Mouse (Mus musculus) spleen, postnatal 4 days (tissue): ENCODE data around the gene Ankrd40.

Experiments
- DNase-seq, 2 experiments: peaks; one replicate each; pipeline ENCODE4 v3.0.0; 2022; ENCODE audit warnings: low spot score in 2 of 2

Ankrd40 gene

DNA sequence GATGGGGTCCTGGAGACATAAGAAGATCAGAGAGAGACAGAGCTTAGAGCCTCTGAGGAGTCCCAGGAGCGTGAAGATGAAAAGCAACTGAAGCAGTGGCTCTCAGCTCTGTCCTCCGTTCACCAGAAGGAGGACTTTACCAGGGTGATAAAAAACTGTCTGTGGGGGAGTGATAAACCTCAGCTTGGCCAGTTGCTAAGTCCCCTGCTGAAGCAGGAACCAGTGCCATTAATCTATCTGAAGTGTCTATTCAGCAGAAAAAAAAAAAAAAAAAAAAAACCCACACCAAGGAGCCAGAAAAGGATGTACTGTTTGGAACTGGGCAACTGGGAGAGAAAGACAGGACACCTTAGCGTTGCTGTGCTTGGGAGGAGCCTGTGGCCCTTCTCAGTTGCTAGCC lies 23.3 kb downstream of the Ankrd40 start:
- no peak for DNase-seq

DNA sequence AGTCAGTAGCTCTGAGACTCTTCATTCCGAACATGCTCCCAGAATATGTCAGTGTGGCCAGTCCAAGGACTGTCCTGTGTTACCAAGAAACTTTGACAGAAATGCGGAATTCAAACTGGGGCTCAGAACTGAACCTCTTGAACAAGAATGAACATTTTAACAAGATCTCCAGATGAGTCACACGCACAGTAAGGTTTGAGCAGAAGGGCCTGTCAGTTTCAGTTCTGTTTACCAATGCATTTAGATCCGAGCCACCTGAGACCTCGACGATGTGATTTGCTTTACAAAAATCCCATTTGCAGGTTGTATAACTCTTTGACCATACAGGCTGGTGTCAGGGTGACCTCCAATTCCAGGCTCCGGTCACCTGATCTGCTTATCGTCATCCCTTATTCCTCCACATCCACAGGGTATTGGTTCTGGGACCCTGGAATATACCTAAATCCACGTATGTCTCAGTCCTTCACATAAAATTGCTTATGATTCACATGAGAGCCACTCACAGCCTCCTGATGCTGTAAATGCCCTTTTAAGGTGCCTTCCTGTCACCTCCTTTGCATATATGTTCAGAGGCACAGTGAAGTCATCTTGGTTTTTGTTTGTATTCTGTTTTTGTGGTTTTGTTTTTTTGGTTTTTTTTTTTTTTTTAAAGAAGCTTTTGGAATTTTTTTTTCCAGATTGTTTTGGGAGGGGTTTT lies 27.9 kb downstream of the Ankrd40 start:
- DNase-seq = no peak

DNA sequence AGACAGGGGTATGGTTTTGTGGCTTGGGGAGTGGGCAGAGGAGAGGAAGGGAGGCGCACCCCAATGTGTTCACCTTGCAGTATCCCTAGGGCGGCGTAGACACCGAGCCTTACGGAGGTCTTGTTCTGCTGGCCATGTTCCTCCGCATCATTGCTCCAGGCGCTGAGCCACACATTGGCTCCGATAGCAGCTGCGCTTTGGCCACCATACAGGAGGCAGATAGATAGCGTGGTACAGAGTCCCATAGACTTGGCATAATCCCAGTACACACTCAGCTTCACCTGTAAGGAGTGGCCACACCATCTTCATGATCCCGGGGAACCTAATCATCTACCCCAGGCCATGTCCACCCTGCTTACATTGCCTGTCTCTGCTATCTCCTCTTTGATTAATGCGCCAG lies 31.4 kb downstream of the Ankrd40 start:
- no peak for DNase-seq

DNA sequence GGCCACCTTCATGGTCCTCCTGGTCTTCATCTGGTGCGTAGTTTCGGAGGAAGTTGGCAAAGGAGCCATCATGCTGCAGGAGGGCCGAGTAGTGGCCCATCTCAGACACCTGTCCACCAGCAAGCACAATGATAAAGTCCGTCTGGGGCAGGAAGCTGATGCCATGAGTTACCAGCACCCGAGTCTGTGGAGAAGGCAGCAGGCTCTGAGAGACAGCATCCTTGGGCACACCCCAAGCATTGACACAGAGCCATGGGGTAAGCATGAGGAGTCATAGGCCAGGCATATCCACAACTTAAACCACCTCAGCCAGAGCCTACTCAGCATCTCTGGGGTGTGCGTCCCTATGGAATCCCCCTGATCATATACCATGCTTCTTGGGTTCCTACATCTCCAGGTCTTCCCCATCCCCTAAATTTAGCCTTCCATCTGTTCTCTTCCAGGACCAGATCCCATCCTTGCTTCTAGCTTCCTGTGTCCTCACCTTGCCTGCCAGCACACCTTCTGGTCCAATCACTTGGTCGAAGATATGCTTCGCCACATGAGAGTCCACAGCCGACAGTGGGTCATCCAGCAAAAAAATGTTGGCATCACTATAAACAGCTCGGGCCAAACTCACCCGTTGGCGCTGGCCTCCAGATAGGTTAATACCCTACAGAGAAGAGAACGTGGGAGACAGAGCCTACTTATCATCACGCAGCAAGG lies 33.5 kb downstream of the Ankrd40 start:
- DNase-seq = no peak

DNA sequence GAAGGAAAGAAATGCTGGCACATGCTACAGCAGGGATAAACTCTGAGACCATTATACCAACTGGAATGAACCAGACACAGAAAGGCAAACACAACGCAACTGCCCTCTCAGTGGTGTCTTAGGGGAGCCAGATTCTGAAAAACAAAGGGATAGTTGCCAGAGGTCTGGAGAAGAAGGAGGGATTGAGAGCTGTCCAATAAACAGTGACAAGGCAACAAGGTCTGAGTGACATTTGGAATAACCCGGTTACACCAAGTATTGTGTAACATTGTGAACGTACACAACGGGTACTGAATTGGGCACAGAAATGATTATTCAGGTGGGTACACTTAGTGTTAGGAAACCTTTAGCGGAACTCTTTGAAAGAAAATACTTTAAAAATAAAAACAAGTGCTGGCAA lies 34.3 kb downstream of the Ankrd40 start:
- no peak for DNase-seq

DNA sequence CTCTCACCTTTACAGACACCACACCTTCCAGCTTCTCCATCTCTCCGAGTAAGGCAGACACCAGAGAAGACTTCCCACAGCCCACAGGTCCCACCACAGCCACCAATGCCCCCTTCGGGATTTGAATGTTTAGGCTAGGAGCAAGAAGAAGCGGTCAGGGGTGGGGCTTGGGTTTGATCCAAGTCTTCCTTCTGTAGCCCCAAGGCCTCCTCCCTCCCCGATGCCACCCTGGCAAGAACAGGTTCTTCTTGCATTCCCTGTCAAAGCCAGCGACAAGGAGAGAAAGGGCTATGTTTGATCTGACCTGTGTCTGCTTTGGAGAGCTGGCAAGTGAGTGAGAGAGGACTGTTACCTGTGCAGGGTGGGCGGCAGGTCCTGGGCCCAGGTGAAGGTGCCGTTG lies 35.9 kb downstream of the Ankrd40 start:
- DNase-seq = no peak

DNA sequence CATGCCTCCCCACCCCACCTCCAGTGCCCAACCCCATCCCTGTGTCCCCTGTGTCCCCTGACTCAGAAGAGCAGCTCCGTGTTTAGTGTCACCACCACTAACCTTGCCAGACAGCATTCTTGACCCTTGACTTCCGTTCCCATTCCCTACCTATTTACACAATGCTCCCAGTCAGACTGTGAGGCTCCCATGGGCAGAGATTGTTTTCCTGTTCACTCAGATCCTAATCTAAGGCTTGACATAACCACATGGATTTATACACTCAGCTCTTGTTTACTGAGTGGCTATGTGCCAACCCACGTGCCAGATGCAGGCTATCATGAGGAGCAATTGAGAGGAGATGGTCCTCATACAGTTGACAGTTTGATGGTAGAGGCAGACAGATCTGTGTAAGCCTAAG lies 37.5 kb downstream of the Ankrd40 start:
- no peak for DNase-seq

DNA sequence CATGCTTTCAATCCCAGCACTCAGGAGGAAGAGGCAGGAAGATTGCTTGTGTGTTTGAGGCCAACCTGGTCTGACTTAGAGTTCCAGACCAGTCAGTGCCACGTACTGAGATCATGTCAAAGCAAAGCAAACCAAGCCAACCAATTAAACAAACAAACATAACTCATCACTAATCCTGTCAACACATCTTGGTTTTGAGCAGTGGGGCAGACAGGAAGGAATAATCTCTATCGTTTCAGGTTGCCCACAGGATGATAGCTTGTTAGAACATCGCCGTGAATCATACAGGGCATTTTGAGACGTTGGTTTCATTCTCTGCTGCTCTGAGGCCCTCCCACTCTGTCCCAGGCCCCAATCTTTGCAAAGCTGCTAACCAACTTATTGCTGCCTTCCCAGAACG lies 42.2 kb downstream of the Ankrd40 start:
- no peak for DNase-seq

DNA sequence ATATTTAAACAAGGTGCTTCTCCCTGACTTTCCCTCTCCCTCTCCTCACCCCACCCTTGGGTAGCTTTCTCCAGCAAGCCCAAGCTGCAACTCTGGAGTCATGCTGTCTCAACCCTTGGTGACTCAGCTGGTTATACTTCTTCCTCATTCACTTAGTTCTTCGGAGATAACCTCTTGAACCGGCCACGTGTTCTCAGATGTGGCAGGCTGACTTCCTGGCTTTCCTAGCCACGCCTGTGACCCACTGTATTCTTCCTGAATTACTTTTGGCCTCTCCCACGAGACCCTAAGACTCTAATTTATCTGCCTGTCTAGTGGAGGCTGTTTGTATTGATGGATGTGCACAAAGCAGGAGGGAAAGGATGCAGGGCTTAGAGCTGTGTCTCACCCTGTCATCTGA lies 43.0 kb downstream of the Ankrd40 start:
- no peak for DNase-seq

DNA sequence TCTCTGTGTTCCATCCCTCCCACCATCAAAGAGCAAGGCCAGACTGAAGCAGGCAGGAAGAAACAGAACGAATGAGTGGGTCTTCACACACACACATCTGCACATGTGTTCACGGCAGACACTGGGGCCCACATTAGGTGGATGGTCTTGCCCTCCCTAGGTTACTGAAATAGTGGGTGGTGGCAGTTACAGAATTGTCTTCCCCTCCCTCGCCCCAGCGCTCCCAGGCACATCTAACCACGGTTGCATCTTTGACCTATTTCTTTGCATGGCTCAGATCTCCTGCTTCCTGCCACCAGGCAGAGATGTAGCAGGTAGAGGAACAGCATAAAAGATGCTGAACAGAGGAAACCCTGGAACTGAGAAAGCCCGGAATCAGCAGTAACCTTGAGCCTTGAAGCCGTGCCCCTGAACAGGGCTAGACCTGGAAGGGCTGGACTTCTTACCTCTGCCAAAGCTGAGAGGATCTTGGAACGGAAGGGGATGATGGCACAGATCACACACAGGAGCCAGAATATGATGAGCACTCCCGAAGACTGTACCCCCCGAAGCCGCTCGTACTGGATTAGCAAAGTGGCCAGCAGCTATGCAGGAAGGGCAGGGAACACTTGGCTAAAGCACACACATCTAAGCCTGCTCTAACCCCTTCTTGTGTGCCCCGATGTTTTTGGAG lies 46.6 kb downstream of the Ankrd40 start:
- no peak for DNase-seq

DNA sequence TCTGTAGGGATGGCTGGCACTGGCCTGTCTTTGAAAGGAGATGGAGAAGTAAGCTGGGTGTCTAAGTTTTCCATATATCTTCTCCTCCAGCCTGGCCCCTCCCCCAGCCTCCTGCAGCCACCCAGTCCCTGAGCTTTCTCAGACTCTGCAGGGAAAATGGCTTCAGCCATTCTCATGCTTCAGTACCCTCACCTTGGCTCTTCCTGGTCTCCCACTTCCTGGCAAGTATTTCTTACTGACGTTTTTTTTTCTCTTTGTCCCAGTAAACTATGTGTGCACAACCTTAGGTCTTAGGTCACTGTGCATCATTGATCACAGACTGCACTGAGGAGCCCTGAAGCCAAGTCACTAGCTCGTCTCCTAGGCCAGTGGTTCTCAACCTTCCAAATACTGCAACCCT lies 51.3 kb downstream of the Ankrd40 start:
- no peak for DNase-seq

DNA sequence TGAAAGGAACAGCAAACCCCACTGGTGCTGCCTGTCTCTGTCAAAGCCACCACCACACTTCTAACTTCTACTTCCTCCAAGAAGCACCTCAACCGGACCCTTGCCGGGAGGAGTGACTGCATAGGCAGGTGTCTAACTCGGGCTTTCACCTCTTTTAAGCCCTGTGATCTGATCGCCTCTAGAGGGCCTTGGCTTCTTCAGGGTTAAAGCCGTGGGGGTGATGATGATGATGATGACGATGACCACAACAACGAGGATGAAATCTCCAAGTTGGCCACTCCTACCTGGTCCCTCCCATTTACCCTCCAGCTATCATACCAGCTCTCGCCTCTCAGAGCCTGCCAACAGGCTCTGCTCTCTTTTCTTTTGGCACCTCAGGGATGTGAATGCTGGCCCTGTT lies 51.9 kb downstream of the Ankrd40 start:
- no peak for DNase-seq

DNA sequence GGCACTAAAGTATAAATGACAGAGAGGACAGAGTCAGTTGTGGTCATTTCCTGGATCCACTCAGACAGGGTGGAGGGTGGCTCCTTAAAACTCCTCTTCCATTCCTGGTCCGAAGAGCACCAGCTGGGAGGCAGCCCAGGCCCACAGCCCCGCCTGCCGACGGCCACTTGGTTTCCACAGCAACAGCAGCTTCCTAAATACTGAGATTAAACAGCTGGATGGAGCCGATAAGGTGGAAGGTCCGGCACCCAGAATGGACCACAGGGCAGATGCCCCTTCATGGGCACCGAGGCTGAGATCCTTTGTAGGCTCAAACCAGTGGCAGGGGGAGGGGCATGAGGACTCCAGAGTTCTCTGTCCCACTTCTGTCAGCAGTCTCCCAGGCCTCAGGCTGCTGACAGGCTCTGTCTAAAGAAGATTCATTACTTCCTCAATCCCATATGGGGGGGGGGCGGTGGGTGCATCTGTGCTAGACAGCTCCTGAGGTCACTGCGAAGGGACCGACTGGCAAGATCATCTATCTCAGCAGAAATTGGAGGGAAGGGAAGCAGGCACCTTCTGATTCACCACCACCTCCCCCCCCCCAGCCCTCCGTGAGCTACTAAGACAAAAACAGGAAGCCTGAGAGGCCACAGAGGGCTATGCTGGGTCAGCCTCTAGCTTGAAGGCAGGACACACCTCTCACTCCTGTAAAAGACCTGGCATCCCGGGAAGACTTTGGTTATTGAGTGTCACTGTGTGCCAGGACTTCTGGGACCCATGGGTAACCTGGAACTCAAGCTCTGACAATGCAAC lies 58.4 kb downstream of the Ankrd40 start:
- DNase-seq = peak; percentile 34 to 67

DNA sequence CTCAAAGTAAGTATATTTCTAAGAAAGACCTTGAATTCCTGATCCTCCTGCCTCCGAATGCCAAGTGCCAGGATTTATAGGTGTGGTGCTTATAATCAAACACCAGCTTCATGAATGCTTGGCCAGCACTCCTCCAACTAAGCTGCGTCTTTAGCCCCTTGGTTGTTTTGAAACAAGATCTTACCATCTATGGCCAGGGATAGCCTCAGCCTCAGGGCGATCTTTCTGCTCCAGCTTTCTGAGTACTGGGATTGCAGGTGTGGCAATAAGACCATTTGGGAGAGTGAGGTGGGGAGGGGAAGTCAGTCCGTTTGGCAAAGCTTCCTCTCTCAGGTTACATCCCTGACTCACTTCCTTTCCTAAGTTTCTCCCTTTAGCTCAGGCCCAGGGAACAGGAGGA lies 60.0 kb downstream of the Ankrd40 start:
- no peak for DNase-seq

DNA sequence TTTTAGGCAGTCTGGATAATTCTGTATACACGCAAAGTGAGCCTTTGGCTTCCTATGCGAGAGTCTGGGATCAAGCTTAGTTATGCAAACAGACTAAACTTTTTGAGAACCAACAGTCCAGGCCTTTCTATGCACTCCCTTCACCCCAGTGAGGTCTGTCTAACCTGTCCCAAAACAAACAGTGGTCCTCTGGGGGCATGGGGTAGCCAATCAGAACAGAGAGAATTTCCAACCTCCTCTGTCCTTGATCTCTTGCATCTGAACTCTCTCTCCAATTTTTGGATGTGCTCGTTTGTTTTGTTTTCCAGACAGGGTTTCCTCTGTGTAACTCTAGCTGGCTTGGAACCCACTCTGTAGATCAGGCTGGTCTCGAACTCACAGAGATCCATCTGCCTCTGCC lies 61.2 kb downstream of the Ankrd40 start:
- DNase-seq = no peak

DNA sequence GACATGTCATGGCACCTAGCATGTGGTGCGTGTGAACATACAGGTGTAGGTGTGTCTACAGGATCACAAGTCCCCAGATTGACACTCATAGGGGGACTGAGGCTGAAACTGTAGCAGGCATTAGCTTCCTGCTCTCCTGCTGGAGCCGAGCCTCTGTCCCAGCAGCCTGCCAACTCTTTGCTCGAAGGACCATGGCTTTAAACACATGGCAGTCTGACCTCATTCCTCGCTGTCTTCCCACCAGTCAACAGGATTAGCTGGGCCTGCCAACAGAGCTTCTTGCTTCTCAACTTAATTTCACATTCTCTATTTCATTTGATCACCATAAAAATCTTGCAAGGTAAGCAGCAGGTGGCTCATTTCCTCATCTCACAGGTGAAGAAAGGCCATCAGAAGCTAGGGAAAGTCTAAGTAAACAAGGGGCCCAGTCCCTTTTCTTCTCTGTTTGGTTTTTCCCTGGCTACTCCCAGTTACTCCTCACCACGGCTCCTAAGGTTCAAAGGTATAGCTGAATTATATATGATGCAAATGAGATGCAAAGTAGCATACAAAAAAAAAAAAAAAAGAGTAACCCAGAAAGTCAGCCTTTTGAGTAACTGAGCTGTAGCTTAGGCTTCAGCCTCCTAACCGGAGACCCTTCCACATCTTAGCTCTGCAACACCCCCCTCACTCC lies 62.1 kb downstream of the Ankrd40 start:
- no peak for DNase-seq

DNA sequence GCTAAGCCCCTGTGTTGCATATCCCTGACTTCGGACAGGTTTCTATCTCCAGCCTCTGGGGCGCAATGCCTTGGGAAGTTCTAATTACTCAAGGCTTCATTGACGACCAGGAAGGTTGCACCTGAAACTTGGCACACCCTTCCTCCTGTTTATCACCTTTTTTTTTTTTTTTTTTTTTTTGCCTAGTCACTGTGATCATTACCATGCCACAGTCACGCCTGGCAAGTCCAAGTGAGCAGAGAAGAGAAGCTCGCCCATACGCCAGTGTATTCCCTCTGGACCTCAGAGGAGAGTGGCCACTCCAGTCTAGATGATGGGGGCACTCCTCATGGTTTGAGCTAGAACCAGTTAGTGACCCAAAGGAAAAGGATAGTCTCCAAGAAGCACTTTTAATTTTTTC lies 63.0 kb downstream of the Ankrd40 start:
- no peak for DNase-seq
